Mouse (Mus musculus) embryonic fibroblast, embryonic 13.5 days (primary cell): ENCODE data around the gene Nlk. TPM values are rescaled to one million over a fixed set of nuclear protein-coding genes. Genes with fewer than 3 reads are reported as not detected.
"Not testable (repeated sequence)": the region's sequence is repeated elsewhere in the genome, so short reads cannot be mapped to it uniquely, and the experiment has no call there.

Source experiments
- H3K27ac ChIP-seq: 2 replicates; pipeline ENCODE4 v1.5.1; 2012; ENCODE audit warnings: low read length, control low read depth, inconsistent platforms; ENCODE audit not compliant: insufficient read depth
- H3K4me1 ChIP-seq: 2 replicates; pipeline ENCODE4 v1.6.1; 2011; ENCODE audit warnings: low read length; ENCODE audit not compliant: control insufficient read depth, insufficient read depth
- H3K4me3 ChIP-seq: 2 replicates; pipeline ENCODE4 v1.5.1; 2011; ENCODE audit warnings: mild to moderate bottlenecking, control low read depth, low read length; ENCODE audit not compliant: insufficient read depth
- CTCF ChIP-seq: IDR thresholded peaks from 2 replicates; pipeline ENCODE4 v1.5.1; 2011; ENCODE audit warnings: mild to moderate bottlenecking, control low read depth, low read length, moderate library complexity, borderline replicate concordance; ENCODE audit not compliant: insufficient read depth
- POLR2A ChIP-seq: IDR thresholded peaks from 2 replicates; pipeline ENCODE4 v1.6.1; 2011; ENCODE audit warnings: low read depth, mild to moderate bottlenecking, control low read depth, low read length, moderate library complexity
- polyA plus RNA-seq: library from polyadenylated mRNA; stranded (reverse); fragments of >200 nt; gene quantifications from 2 replicates; pipeline ENCODE4 v1.2.4, GENCODE M21; 2011; ENCODE audit warnings: low read depth; ENCODE audit not compliant: missing spikeins, insufficient read length

The Nlk gene
- polyA plus RNA-seq, 1 experiment = 13.8 TPM

GRCm38 (mm10) chr11:78693307-78693706 is 3.9 kb downstream of the Nlk start:
- Histone ChIP-seq H3K4me1 (peaks cover 11% of the 10 kb centered on the region), H3K27ac (no peak overlapping the region), H3K4me3 (no peak overlapping the region)
- no peak for TF ChIP-seq CTCF
- no peak for TF ChIP-seq POLR2A

- TF ChIP-seq CTCF (no peak), POLR2A (no peak)
- H3K4me1 ChIP-seq = peaks cover 11% of the 10 kb centered on the region
- H3K4me3 ChIP-seq = no peak overlapping the region
- H3K27ac ChIP-seq = no peak overlapping the region
Measured at GRCm38 (mm10) chr11:78691201-78691600, 6.0 kb downstream of the Nlk start.

GRCm38 (mm10) chr11:78690547-78690946 is 6.6 kb downstream of the Nlk start:
- Histone ChIP-seq H3K4me3 (no peak overlapping the region), H3K4me1 (peaks cover 8% of the 10 kb centered on the region), H3K27ac (no peak overlapping the region)
- no peak for TF ChIP-seq POLR2A
- TF ChIP-seq CTCF = no peak

- TF ChIP-seq CTCF (no peak), POLR2A (no peak)
- Histone ChIP-seq H3K4me1 (no peaks in the 10 kb centered on the region), H3K27ac (no peak overlapping the region), H3K4me3 (no peak overlapping the region)
Measured at GRCm38 (mm10) chr11:78681058-78681457, 16.1 kb downstream of the Nlk start.

GRCm38 (mm10) chr11:78678761-78679160 is 18.4 kb downstream of the Nlk start:
- Histone ChIP-seq H3K27ac (no peak overlapping the region), H3K4me1 (no peaks in the 10 kb centered on the region)
- TF ChIP-seq CTCF = no peak
- no peak for TF ChIP-seq POLR2A

GRCm38 (mm10) chr11:78668647-78669046 is 28.5 kb downstream of the Nlk start:
- Histone ChIP-seq H3K4me1 (no peaks in the 10 kb centered on the region), H3K4me3 (no peak overlapping the region)
- TF ChIP-seq CTCF (no peak), POLR2A (no peak)

More at GRCm38 (mm10) chr11:78678761-78679160, 18.4 kb downstream of the Nlk start:
- H3K4me3 ChIP-seq = no peak overlapping the region

GRCm38 (mm10) chr11:78664853-78665252 is 32.3 kb downstream of the Nlk start:
- no peak overlapping the region for H3K4me3 ChIP-seq
- H3K27ac ChIP-seq = no peak overlapping the region
- no peaks in the 10 kb centered on the region for H3K4me1 ChIP-seq
- TF ChIP-seq CTCF (no peak), POLR2A (no peak)

More at GRCm38 (mm10) chr11:78668647-78669046, 28.5 kb downstream of the Nlk start:
- H3K27ac ChIP-seq = no peak overlapping the region

GRCm38 (mm10) chr11:78663916-78664315 is 33.3 kb downstream of the Nlk start:
- TF ChIP-seq CTCF = no peak
- no peak for TF ChIP-seq POLR2A
- H3K4me1 ChIP-seq = no peaks in the 10 kb centered on the region
- no peak overlapping the region for H3K27ac ChIP-seq
- H3K4me3 ChIP-seq = no peak overlapping the region

- no peak overlapping the region for H3K4me3 ChIP-seq
- no peak overlapping the region for H3K27ac ChIP-seq
- TF ChIP-seq CTCF (no peak), POLR2A (no peak)
- no peaks in the 10 kb centered on the region for H3K4me1 ChIP-seq
Measured at GRCm38 (mm10) chr11:78649143-78649542, 48.0 kb downstream of the Nlk start.

- H3K4me1 ChIP-seq, H3K27ac ChIP-seq, H3K4me3 ChIP-seq: not testable (repeated sequence)
Measured at GRCm38 (mm10) chr11:78648405-78648804, 48.8 kb downstream of the Nlk start.

- no peak for TF ChIP-seq CTCF
- no peak for TF ChIP-seq POLR2A
- peaks cover 10% of the 10 kb centered on the region for H3K4me1 ChIP-seq
- H3K4me3 ChIP-seq = no peak overlapping the region
- H3K27ac ChIP-seq = no peak overlapping the region
Measured at GRCm38 (mm10) chr11:78643746-78644145, 53.4 kb downstream of the Nlk start.

- TF ChIP-seq POLR2A = no peak
- no peak for TF ChIP-seq CTCF
- peaks cover 10% of the 10 kb centered on the region for H3K4me1 ChIP-seq
- H3K4me3 ChIP-seq = no peak overlapping the region
- peak overlapping the region; percentile 97 for H3K27ac ChIP-seq
Measured at GRCm38 (mm10) chr11:78642151-78642550, 55.0 kb downstream of the Nlk start.
